Mouse (Mus musculus) frontal cortex, postnatal 14 days (tissue): ENCODE results near the gene Ociad2.

Experiments
- DNase-seq, 2 experiments: peaks; one replicate each; pipeline ENCODE4 v3.0.0; 2022; ENCODE audit warnings: low spot score in 2 of 2

Gene Ociad2

GRCm38 (mm10) chr5:73340723-73341235, at the start of gene Ociad2:
Gene Ociad2 (minus strand): TSS chr5:73341028.
- DNase-seq, result no peak

- DNase-seq, result no peak
Observed at GRCm38 (mm10) chr5:73383647-73383970, 42.8 kb upstream of the Ociad2 start.

GRCm38 (mm10) chr5:73382737-73383646, 42.2 kb upstream of the Ociad2 start:
- DNase-seq, result peak; percentile 45 to 66

GRCm38 (mm10) chr5:73381976-73382540, 41.2 kb upstream of the Ociad2 start:
- no peak for DNase-seq

- no peak for DNase-seq
Observed at GRCm38 (mm10) chr5:73381510-73381909, 40.7 kb upstream of the Ociad2 start.

- no peak for DNase-seq
Observed at GRCm38 (mm10) chr5:73380829-73381228, 40.0 kb upstream of the Ociad2 start.

- DNase-seq, result peak; percentile 65 to 89
Observed at GRCm38 (mm10) chr5:73379908-73380307, 39.1 kb upstream of the Ociad2 start.

- no peak for DNase-seq
Observed at GRCm38 (mm10) chr5:73376491-73376890, 35.7 kb upstream of the Ociad2 start.

- DNase-seq, result no peak
Observed at GRCm38 (mm10) chr5:73376041-73376440, 35.2 kb upstream of the Ociad2 start.

- DNase-seq, result no peak
Observed at GRCm38 (mm10) chr5:73373184-73373583, 32.4 kb upstream of the Ociad2 start.

GRCm38 (mm10) chr5:73372601-73373000, 31.8 kb upstream of the Ociad2 start:
- no peak for DNase-seq

GRCm38 (mm10) chr5:73369731-73370130, 28.9 kb upstream of the Ociad2 start:
- DNase-seq, result no peak

- DNase-seq, result no peak
Observed at GRCm38 (mm10) chr5:73368845-73369447, 28.1 kb upstream of the Ociad2 start.

- DNase-seq, result no peak
Observed at GRCm38 (mm10) chr5:73367906-73368305, 27.1 kb upstream of the Ociad2 start.

GRCm38 (mm10) chr5:73364107-73364864, 23.5 kb upstream of the Ociad2 start:
- no peak for DNase-seq

- DNase-seq, result no peak
Observed at GRCm38 (mm10) chr5:73362791-73363190, 22.0 kb upstream of the Ociad2 start.

GRCm38 (mm10) chr5:73362338-73362737, 21.5 kb upstream of the Ociad2 start:
- no peak for DNase-seq

GRCm38 (mm10) chr5:73360240-73360639, 19.4 kb upstream of the Ociad2 start:
- no peak for DNase-seq

- DNase-seq, result peak in 1 of 2 experiments; percentile 69
Observed at GRCm38 (mm10) chr5:73359752-73360141, 18.9 kb upstream of the Ociad2 start.

GRCm38 (mm10) chr5:73359134-73359751, 18.4 kb upstream of the Ociad2 start:
- DNase-seq, result no peak

GRCm38 (mm10) chr5:73355393-73355792, 14.6 kb upstream of the Ociad2 start:
- no peak for DNase-seq
